In the genomic region with DNA sequence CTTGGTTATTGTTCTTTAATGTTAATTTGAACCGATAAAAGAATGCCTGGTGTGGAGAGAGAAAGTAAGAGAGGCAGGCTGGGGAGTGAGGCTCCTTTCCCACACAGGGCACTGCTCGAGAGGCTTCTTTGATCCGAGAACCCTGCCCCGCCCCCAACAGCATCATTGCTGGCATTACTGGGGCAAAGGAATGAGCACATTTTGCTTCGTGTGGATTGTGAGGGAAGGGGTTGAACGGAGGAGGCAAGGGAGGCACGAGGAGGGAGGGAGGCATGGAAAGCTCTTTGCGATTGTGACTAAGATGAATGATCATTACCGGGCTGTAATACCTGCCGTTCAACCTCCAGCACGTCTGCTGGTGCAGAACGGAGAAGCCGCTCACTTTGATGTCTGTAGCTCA, we compare ENCODE assay signal across 8 mouse cellular contexts.
DNase-seq lines count a peak whose midpoint lies in the region; ATAC-seq and TF ChIP-seq lines count a peak whose summit lies in the region.

No protein-coding gene starts in this region.

- TF ChIP-seq POLR2A in limb, embryonic 14.5 days (IDR thresholded peaks at IDR 0.05; ENCODE audit: borderline replicate concordance, extremely low read depth, insufficient read depth, insufficient read length) = no peak

- H3K4me1 ChIP-seq in hindbrain, embryonic 14.5 days (replicated peaks; ENCODE audit: control insufficient read depth, insufficient read depth, low read length) = peaks cover 26% of the 10 kb centered on the region
- H3K4me1 ChIP-seq in limb, embryonic 14.5 days (ENCODE audit: control insufficient read depth, insufficient read depth, low read length) = peaks cover 28% of the 10 kb centered on the region
- peaks cover 23% of the 10 kb centered on the region for H3K4me1 ChIP-seq in midbrain, embryonic 13.5 days (replicated peaks)

- no peak for TF ChIP-seq CTCF in gastrocnemius, adult 2 months (IDR thresholded peaks at IDR 0.05)

- peak overlapping the region; percentile 60 for H3K4me3 ChIP-seq in gastrocnemius, adult 2 months
- H3K4me3 ChIP-seq in hindbrain, embryonic 14.5 days (replicated peaks; ENCODE audit: low read length) = peak overlapping the region; percentile 21
- H3K4me3 ChIP-seq in limb, embryonic 14.5 days (replicated peaks; ENCODE audit: low read length) = peak overlapping the region; percentile 19
- H3K4me3 ChIP-seq in midbrain, embryonic 13.5 days (replicated peaks) = peak overlapping the region; percentile 24

- peak overlapping the region; percentile 52 for H3K9ac ChIP-seq in hindbrain, embryonic 14.5 days
- 0 out of 2 replicates have a peak overlapping the region, but pooled peaks have one; percentile 28 for H3K9ac ChIP-seq in limb, embryonic 14.5 days (ENCODE audit: low read depth, low read length, severe bottlenecking)
- H3K9ac ChIP-seq in midbrain, embryonic 13.5 days (replicated peaks) = peak overlapping the region; percentile 53; the same call in 1 of the 2 replicates

- H3K4me2 ChIP-seq in hindbrain, embryonic 14.5 days (replicated peaks) = peak overlapping the region; percentile 55
- peak overlapping the region; percentile 50 for H3K4me2 ChIP-seq in limb, embryonic 14.5 days (replicated peaks; ENCODE audit: low read depth, low read length, severe bottlenecking)
- H3K4me2 ChIP-seq in midbrain, embryonic 13.5 days (replicated peaks) = peak overlapping the region; percentile 53

- intact Hi-C loops in gastrocnemius, adult 2 months (cut with DNase I) = no loop called here
- intact Hi-C loops in gastrocnemius, postnatal 36 days (cut with DNase I) = no loop called here

- H3K36me3 ChIP-seq in hindbrain, embryonic 14.5 days (replicated peaks; ENCODE audit: control insufficient read depth, insufficient read depth) = no peaks in the 10 kb centered on the region
- H3K36me3 ChIP-seq in limb, embryonic 14.5 days (ENCODE audit: control insufficient read depth, insufficient read depth, low read length) = no peaks in the 10 kb centered on the region
- H3K36me3 ChIP-seq in midbrain, embryonic 13.5 days = no peaks in the 10 kb centered on the region

- 2% methylated on average over 13 of the region's 13 CpGs for WGBS in hindbrain, embryonic 14.5 days
- 3% methylated on average over 13 of the region's 13 CpGs for WGBS in limb, embryonic 14.5 days
- WGBS in midbrain, embryonic 13.5 days = under 1% methylated on average over 13 of the region's 13 CpGs

- no peaks in the 10 kb centered on the region for H3K9me3 ChIP-seq in hindbrain, embryonic 14.5 days (ENCODE audit: control insufficient read depth, low read length)
- H3K9me3 ChIP-seq in limb, embryonic 14.5 days (ENCODE audit: control insufficient read depth, low read length) = no peaks in the 10 kb centered on the region
- no peaks in the 10 kb centered on the region for H3K9me3 ChIP-seq in midbrain, embryonic 13.5 days

- peak; percentile 30 for DNase-seq in gastrocnemius, adult 2 months
- DNase-seq in gastrocnemius, postnatal 36 days = no peak
- peak; percentile 8 for DNase-seq in T-cell, adult 2 months (ENCODE audit: low spot score)
- peak; percentile 35 for DNase-seq in embryo, embryonic 11.5 days (ENCODE audit: low read depth, low spot score)
- DNase-seq in hindbrain, embryonic 14.5 days (ENCODE audit: low spot score) = peak; percentile 67
- DNase-seq in limb, embryonic 14.5 days (ENCODE audit: low spot score) = no peak
- DNase-seq in testis, postnatal 10 days (ENCODE audit: low spot score) = peak; percentile 73

- peak; percentile 86 for ATAC-seq in hindbrain, embryonic 14.5 days (ENCODE audit: low FRiP score)
- ATAC-seq in limb, embryonic 14.5 days (ENCODE audit: low FRiP score, low read depth) = peak; percentile 50
- ATAC-seq in midbrain, embryonic 13.5 days = peak; percentile 95

- H3K27ac ChIP-seq in gastrocnemius, adult 2 months = no peak overlapping the region
- H3K27ac ChIP-seq in hindbrain, embryonic 14.5 days = peak overlapping the region; percentile 75
- H3K27ac ChIP-seq in limb, embryonic 14.5 days (replicated peaks; ENCODE audit: low read depth, low read length) = peak overlapping the region; percentile 63; the same call in 1 of the 2 replicates
- H3K27ac ChIP-seq in midbrain, embryonic 13.5 days = peak overlapping the region; percentile 64; the same call in 1 of the 2 replicates

- 0 out of 2 replicates have a peak, but pooled peaks cover 6% of the 10 kb centered on the region for H3K27me3 ChIP-seq in hindbrain, embryonic 14.5 days (ENCODE audit: control insufficient read depth, insufficient read depth, low read length)
- no peaks in the 10 kb centered on the region for H3K27me3 ChIP-seq in limb, embryonic 14.5 days (ENCODE audit: control insufficient read depth, insufficient read depth, low read length)
- peaks cover 20% of the 10 kb centered on the region for H3K27me3 ChIP-seq in midbrain, embryonic 13.5 days

Comparison
In these comparisons a context has a peak if more than half of its experiments do, and no peak if none do; other contexts are left out.
1. DNase-seq: peak in gastrocnemius, adult 2 months (single experiment), T-cell, adult 2 months (single experiment), embryo, embryonic 11.5 days (single experiment), hindbrain, embryonic 14.5 days (single experiment) and testis, postnatal 10 days (single experiment); none in gastrocnemius, postnatal 36 days (0 of 2) and limb, embryonic 14.5 days (single experiment).
2. Peak in every context shown above with its lines, with median percentiles within 50 percentile points of each other: H3K4me3 ChIP-seq, ATAC-seq, H3K4me2 ChIP-seq and H3K9ac ChIP-seq.